Mouse (Mus musculus) heart, embryonic 13.5 days (tissue): ENCODE results near the gene Gpc6. TPM values are rescaled to one million over a fixed set of nuclear protein-coding genes. Genes with fewer than 3 reads are reported as not detected.

Source experiments
- ATAC-seq: fragments of 200-750 bp; cut with Nextera tagmentation; 2 replicates; pipeline ENCODE4 v1.8.0; 2017; ENCODE audit warnings: moderate TSS enrichment; ENCODE audit not compliant: insufficient number of reproducible peaks, low FRiP score, low TSS enrichment; ENCODE audit errors: extremely low read depth
- H3K27ac ChIP-seq: fragments of 300-500 bp; sonication (generic); replicated peaks from 2 replicates; pipeline ENCODE4 v1.5.1; 2015; ENCODE audit warnings: moderate library complexity, mild to moderate bottlenecking, inconsistent platforms
- H3K27me3 ChIP-seq: fragments of 300-500 bp; sonication (generic); replicated peaks from 2 replicates; pipeline ENCODE4 v1.6.1; 2015; ENCODE audit warnings: mild to moderate bottlenecking, inconsistent platforms
- H3K36me3 ChIP-seq: fragments of 300-500 bp; sonication (generic); 2 replicates; pipeline ENCODE4 v1.6.1; 2015; ENCODE audit warnings: mild to moderate bottlenecking, inconsistent platforms
- H3K4me1 ChIP-seq: fragments of 300-500 bp; sonication (generic); 2 replicates; pipeline ENCODE4 v1.6.1; 2015; ENCODE audit warnings: inconsistent platforms
- H3K4me2 ChIP-seq: fragments of 300-500 bp; sonication (generic); 2 replicates; pipeline ENCODE4 v1.6.1; 2015; ENCODE audit warnings: inconsistent platforms, mild to moderate bottlenecking, moderate library complexity
- H3K4me3 ChIP-seq: fragments of 300-500 bp; sonication (generic); 2 replicates; pipeline ENCODE4 v1.5.1; 2015; ENCODE audit warnings: moderate library complexity, mild to moderate bottlenecking, inconsistent platforms
- H3K9ac ChIP-seq: fragments of 300-500 bp; sonication (generic); 2 replicates; pipeline ENCODE4 v1.6.1; 2015; ENCODE audit warnings: inconsistent platforms, mild to moderate bottlenecking, moderate library complexity
- H3K9me3 ChIP-seq: fragments of 300-500 bp; sonication (generic); 2 replicates; pipeline ENCODE4 v1.6.1; 2016; ENCODE audit warnings: inconsistent platforms
- WGBS: fragments of 180-500 bp; shearing (Covaris S2); methylation state at CpG from one replicate; pipeline ENCODE4 v1.1.7; 2015; ENCODE audit warnings: mixed read lengths; 5-methylcytosine and 5-hydroxymethylcytosine counted together
- microRNA-seq: library from miRNA; unstranded; fragments of <30 nt; microRNA quantifications from one replicate; pipeline ENCODE4, GENCODE M21; 2016
- polyA plus RNA-seq: library from polyadenylated mRNA; unstranded; fragments of >200 nt; fragmentation: Nextera tagmentation; extraction: Ambion mirVana; gene quantifications from 2 replicates; pipeline ENCODE4 v1.2.1, GENCODE M21; 2015

Gpc6 gene
- polyA plus RNA-seq, 1 experiment from 2014 or later: 13.1 TPM

- H3K9me3 ChIP-seq: peaks cover 11% of the 10 kb centered on the region
Observed at GRCm38 (mm10) chr14:117993845-117994244, 1068.7 kb downstream of the Gpc6 start.

GRCm38 (mm10) chr14:118004434-118004833 is 1079.3 kb downstream of the Gpc6 start:
- Histone ChIP-seq H3K4me1 (peaks cover 26% of the 10 kb centered on the region), H3K27me3 (peaks cover 67% of the 10 kb centered on the region)
- 87% methylated on average over 10 of the region's 10 CpGs for WGBS

More at GRCm38 (mm10) chr14:117993845-117994244, 1068.7 kb downstream of the Gpc6 start:
- no peak overlapping the region for H3K27ac ChIP-seq
- H3K4me1 ChIP-seq: no peaks in the 10 kb centered on the region
- ATAC-seq: no peak
- peaks cover 84% of the 10 kb centered on the region for H3K27me3 ChIP-seq
- 80% methylated on average over 6 of the region's 6 CpGs for WGBS
- no peak overlapping the region for H3K4me3 ChIP-seq
- no peak overlapping the region for H3K4me2 ChIP-seq
- H3K36me3 ChIP-seq: no peaks in the 10 kb centered on the region
- no peak overlapping the region for H3K9ac ChIP-seq

GRCm38 (mm10) chr14:118005697-118006096 is 1080.6 kb downstream of the Gpc6 start:
- H3K27me3 ChIP-seq: peaks cover 75% of the 10 kb centered on the region
- 18% methylated on average over 5 of the region's 5 CpGs for WGBS
- no peak overlapping the region for H3K27ac ChIP-seq
- no peaks in the 10 kb centered on the region for H3K36me3 ChIP-seq
- H3K4me2 ChIP-seq: no peak overlapping the region
- H3K4me3 ChIP-seq: no peak overlapping the region
- H3K9me3 ChIP-seq: no peaks in the 10 kb centered on the region
- H3K9ac ChIP-seq: no peak overlapping the region
- ATAC-seq: no peak
- peaks cover 19% of the 10 kb centered on the region for H3K4me1 ChIP-seq

More at GRCm38 (mm10) chr14:118004434-118004833, 1079.3 kb downstream of the Gpc6 start:
- H3K9ac ChIP-seq: no peak overlapping the region
- no peak overlapping the region for H3K4me3 ChIP-seq
- H3K4me2 ChIP-seq: no peak overlapping the region
- H3K36me3 ChIP-seq: no peaks in the 10 kb centered on the region
- no peak for ATAC-seq
- H3K9me3 ChIP-seq: no peaks in the 10 kb centered on the region
- H3K27ac ChIP-seq: no peak overlapping the region

- Histone ChIP-seq H3K9ac (no peak overlapping the region), H3K9me3 (no peaks in the 10 kb centered on the region), H3K4me1 (no peaks in the 10 kb centered on the region), H3K27me3 (peaks cover 79% of the 10 kb centered on the region), H3K4me2 (no peak overlapping the region), H3K4me3 (no peak overlapping the region), H3K36me3 (no peaks in the 10 kb centered on the region), H3K27ac (no peak overlapping the region)
- ATAC-seq: no peak
- WGBS: 70% methylated on average over 9 of the region's 9 CpGs
Observed at GRCm38 (mm10) chr14:118009541-118009940, 1084.4 kb downstream of the Gpc6 start.

- H3K4me3 ChIP-seq: no peak overlapping the region
- no peak for ATAC-seq
- WGBS: 80% methylated on average over 8 of the region's 8 CpGs
- H3K27ac ChIP-seq: no peak overlapping the region
- no peak overlapping the region for H3K4me2 ChIP-seq
- H3K36me3 ChIP-seq: no peaks in the 10 kb centered on the region
- H3K4me1 ChIP-seq: no peaks in the 10 kb centered on the region
- H3K9me3 ChIP-seq: no peaks in the 10 kb centered on the region
- H3K9ac ChIP-seq: no peak overlapping the region
- peaks cover 75% of the 10 kb centered on the region for H3K27me3 ChIP-seq
Observed at GRCm38 (mm10) chr14:118013237-118013636, 1088.1 kb downstream of the Gpc6 start.

GRCm38 (mm10) chr14:118019314-118019713 is 1094.2 kb downstream of the Gpc6 start:
- no peak overlapping the region for H3K4me3 ChIP-seq
- WGBS: 71% methylated on average over 5 of the region's 5 CpGs
- peaks cover 59% of the 10 kb centered on the region for H3K27me3 ChIP-seq
- ATAC-seq: no peak
- H3K4me2 ChIP-seq: no peak overlapping the region
- H3K9ac ChIP-seq: no peak overlapping the region
- no peaks in the 10 kb centered on the region for H3K9me3 ChIP-seq
- H3K4me1 ChIP-seq: no peaks in the 10 kb centered on the region
- no peak overlapping the region for H3K27ac ChIP-seq
- no peaks in the 10 kb centered on the region for H3K36me3 ChIP-seq

GRCm38 (mm10) chr14:118021867-118022543 is 1096.9 kb downstream of the Gpc6 start:
- Histone ChIP-seq H3K9ac (no peak overlapping the region), H3K4me1 (no peaks in the 10 kb centered on the region), H3K9me3 (no peaks in the 10 kb centered on the region), H3K4me3 (no peak overlapping the region), H3K27me3 (peaks cover 41% of the 10 kb centered on the region), H3K27ac (no peak overlapping the region), H3K36me3 (no peaks in the 10 kb centered on the region), H3K4me2 (no peak overlapping the region)
- 74% methylated on average over 10 of the region's 10 CpGs for WGBS
- no peak for ATAC-seq

Small RNA genes lying within 50 kb of the gene (microRNA-seq; reads per million reads assigned to microRNA genes)
- gene Mir6239: not detected
